Mouse (Mus musculus) stomach, postnatal 0 days (tissue): Measurements from ENCODE around the gene Rmi2.

Experiments used
- CTCF ChIP-seq: IDR thresholded peaks from 2 replicates; pipeline ENCODE4 v1.5.1; 2016; ENCODE audit warnings: antibody characterized with exemption, low read depth, mild to moderate bottlenecking, moderate library complexity
- EP300 ChIP-seq: optimal IDR thresholded peaks from 2 replicates; pipeline ENCODE3; 2016; ENCODE audit warnings: antibody characterized with exemption

DNA sequence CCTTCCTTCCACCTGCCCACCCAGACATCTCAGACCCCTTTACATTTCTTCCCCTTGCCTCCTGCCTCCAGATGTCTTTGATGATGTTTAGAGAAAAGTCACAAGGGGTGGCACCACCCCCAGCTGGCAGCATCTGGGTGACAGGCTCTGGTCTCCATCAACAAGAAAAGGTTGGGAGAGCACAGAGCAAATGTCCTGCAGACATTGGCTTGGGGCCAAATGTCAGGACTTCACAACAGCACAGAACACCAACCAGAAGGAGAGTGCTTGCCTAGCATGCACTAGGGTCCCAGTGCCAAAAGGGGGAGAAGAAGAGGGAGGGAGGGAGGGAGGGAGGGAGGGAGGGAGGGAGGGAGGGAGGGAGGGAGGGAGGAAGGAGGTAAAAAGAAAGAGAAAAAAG lies 85.0 kb downstream of the Rmi2 start:
- no peak for TF ChIP-seq CTCF
- TF ChIP-seq EP300: no peak
